Mouse (Mus musculus) left cerebral cortex, adult 2 months (tissue): ENCODE measurements around the gene Ifna9. TPM values are rescaled to one million over a fixed set of nuclear protein-coding genes. Genes with fewer than 3 reads are reported as not detected.
"Not testable (repeated sequence)": the region's sequence is repeated elsewhere in the genome, so short reads cannot be mapped to it uniquely, and the experiment has no call there.

Source experiments
- DNase-seq, 2 experiments: peaks; one replicate each; pipeline ENCODE4 v3.0.0; 2021 to 2022; ENCODE audit warnings: low spot score in 2 of 2, mixed read lengths in 1 of 2; ENCODE audit errors: extremely low spot score in 1 of 2
- H3K27ac ChIP-seq: fragments of 200-600 bp; 2 replicates; pipeline ENCODE4 v1.8.1; 2022
- H3K4me3 ChIP-seq: fragments of 200-600 bp; 2 replicates; pipeline ENCODE4 v1.8.1; 2022
- CTCF ChIP-seq: fragments of 200-600 bp; IDR thresholded peaks from 2 replicates; pipeline ENCODE4 v1.8.1; 2022; ENCODE audit warnings: antibody characterized with exemption, mild to moderate bottlenecking, moderate library complexity
- intact Hi-C: fragments of 180-260 bp; cut with DNase I; formaldehyde crosslinking; loops from one replicate; pipeline ENCODE4 v1.15.1; 2025
- long read RNA-seq, 2 experiments: library from polyadenylated mRNA; stranded (forward); transcript quantifications; one replicate each; pipeline ENCODE4 v2.0.0; 2021; ENCODE audit warnings: borderline mapping rate in 2 of 2
- total RNA-seq, 2 experiments: library from RNA; stranded (reverse); gene quantifications; 2 replicates each; pipeline ENCODE4 v1.2.3; 2021

Ifna9 gene
- not detected for total RNA-seq
- long read RNA-seq, experiment 1 = 0 reads
- long read RNA-seq, experiment 2 = 0 reads

DNA sequence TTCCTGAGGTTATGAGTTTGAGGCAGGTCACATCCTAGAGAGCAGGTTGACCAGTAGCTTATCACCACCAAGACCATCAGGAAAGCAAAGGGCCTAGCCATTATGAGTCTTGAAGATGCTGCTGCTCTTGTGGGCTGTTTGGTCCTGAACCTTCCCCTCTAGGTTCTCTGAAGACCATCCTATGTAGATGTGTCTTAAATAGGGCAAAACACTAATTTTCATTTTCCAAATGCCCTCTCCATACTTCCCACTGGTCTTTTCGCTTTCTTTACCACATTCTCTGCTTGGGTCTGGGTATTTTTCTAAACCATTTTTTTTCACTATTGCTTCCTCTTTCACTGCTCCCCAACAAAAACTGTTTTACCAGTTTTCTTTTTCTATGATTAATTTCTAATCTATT is at the start of gene Ifna9:
TSS of gene Ifna9 (minus strand) at position 101 of the 400 bp plus-strand sequence.
- Histone ChIP-seq H3K27ac (no peak within 1 kb of the TSS), H3K4me3 (no peak within 1 kb of the TSS)
- DNase-seq = no peak
- intact Hi-C loops = no loop called here
- no peak for TF ChIP-seq CTCF

DNA sequence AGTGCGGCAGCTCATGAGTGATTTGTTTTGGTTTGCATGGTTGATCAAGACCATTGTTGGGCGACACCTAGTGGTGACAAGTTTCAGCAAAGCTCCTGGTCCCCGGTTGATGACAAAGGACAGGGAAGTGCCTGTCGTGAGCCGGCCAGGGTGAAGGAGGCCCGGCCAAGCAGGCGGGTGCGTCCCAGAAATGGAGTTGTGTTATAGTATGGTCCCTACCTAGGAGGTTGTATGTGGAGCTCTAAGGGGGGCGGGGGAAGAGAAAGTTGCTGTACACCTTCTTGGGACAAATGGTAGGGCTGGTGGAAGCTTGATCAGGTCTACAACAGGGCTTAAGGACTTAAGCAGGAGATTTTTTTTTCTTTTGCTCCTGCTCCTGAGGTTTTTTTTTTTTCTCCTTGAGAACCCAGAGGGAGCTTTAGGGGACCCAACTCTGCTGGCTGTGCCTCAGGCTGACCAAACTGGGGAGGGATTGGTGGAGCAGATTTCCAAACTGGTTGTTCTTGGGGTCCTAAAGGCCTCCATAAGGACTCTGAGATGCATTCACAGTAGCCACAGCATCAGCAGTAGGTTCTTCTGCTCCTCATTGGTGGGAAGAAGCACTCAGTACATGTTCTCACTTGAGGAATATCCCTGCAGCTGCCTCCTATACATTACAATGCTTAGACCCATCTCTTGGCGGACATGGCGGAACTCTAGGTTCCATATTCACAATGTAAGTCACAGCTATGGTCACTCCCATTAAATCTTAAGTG is 49.1 kb upstream of the Ifna9 start:
- Histone ChIP-seq H3K27ac (no peak overlapping the region), H3K4me3 (peak overlapping the region; percentile 41)
- intact Hi-C loops = loop anchor here (1.0 kb wide), 1 partner anchor 91 kb away; no protein-coding TSS in a partner anchor
- TF ChIP-seq CTCF = peak; percentile 84
- peak; percentile 82 to 90 for DNase-seq

DNA sequence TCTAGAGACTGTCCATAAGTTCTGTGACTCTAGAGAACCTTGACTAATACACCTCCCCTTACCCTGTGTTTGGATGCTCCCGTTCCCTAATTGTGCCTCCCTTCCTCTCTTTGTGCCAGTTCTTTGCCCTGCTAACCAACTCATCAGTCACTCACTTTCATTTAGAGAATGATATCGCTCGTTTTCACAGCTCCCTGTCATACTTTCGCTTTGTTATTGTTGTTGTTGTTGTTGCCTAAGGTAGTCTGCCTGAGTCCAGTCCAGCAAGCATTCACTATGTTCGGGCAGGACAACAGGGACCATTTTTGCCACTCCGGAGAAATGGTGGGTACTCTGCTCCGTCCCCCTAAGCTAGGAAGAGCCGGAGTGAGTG is 48.5 kb upstream of the Ifna9 start:
- TF ChIP-seq CTCF = no peak
- intact Hi-C loops = loop anchor here (1.0 kb wide), 1 partner anchor 90 kb away; no protein-coding TSS in a partner anchor
- H3K27ac ChIP-seq = no peak overlapping the region

DNA sequence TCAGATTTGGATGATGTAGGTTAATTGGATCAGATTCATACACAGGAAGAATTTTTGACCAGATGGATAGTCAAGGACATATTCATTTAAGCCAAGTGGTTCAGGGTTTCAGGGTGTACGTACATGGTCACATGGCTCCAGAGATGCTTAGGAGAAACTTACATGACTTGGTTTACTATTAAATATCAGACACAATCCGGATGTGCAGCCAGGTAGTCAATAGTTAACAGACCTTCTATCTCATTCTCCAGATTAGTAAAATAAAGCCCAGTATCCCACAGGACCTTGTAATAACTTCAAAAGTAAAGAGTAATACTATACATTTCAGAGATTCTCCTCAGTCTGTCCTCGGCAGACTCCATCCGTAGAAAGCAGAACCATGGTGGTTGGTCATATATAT is 42.1 kb upstream of the Ifna9 start, which contains the start of gene C87499:
TSS of gene C87499 (minus strand) at position 101 of the 400 bp plus-strand sequence.
- no peak within 1 kb of the TSS for H3K27ac ChIP-seq
- TF ChIP-seq CTCF = no peak
- H3K4me3 ChIP-seq = no peak within 1 kb of the TSS
- intact Hi-C loops = no loop called here
- DNase-seq = no peak

More for the DNA sequence above, 48.5 kb upstream of the Ifna9 start:
- H3K4me3 ChIP-seq = peak overlapping the region; percentile 41
- DNase-seq = no peak

DNA sequence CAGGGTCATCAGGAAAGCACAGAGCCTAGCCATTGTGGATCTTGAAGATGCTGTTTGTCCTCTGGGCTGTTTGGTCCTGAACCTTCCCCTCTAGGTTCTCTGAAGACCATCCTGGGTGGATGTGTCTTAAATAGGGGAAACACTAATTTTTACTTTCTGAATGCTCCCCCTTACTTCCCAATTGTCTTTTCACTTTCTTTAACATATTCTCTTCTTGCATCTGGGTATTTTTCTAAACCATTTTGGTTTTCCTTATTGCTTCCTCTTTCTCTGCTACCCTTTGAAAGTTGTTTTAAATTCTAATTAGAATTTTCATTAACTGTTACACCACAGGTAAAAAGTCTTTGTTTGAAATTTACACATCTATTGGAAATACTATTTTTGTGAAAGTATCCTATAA is 11.1 kb upstream of the Ifna9 start, which contains the start of gene Ifna12:
TSS of gene Ifna12 (minus strand) at position 101 of the 400 bp plus-strand sequence.
- H3K4me3 ChIP-seq = no peak within 1 kb of the TSS
- DNase-seq = no peak
- H3K27ac ChIP-seq = no peak within 1 kb of the TSS
- intact Hi-C loops = no loop called here
- TF ChIP-seq CTCF = no peak

DNA sequence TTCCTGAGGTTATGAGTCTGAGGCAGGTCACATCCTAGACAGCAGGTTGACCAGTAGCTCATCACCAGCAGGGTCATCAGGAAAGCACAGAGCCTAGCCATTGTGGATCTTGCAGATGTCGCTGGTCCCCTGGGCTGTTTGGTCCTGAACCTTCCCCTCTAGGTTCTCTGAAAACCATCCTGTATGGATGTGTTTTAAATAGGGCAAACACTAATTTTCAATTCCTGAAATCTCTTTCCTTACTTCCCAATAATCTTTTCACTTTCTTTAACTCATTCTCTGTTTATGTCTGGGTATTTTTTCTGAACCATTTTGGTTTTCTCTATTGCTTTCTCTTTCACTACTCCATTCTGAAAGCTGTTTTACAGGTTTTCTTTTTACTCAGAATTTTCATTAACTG is 20.5 kb downstream of the Ifna9 start, which contains the start of gene Ifna14:
TSS of gene Ifna14 (minus strand) at position 101 of the 400 bp plus-strand sequence.
- TF ChIP-seq CTCF = no peak
- DNase-seq = no peak
- intact Hi-C loops = no loop called here
- no peak within 1 kb of the TSS for H3K27ac ChIP-seq
- no peak within 1 kb of the TSS for H3K4me3 ChIP-seq

DNA sequence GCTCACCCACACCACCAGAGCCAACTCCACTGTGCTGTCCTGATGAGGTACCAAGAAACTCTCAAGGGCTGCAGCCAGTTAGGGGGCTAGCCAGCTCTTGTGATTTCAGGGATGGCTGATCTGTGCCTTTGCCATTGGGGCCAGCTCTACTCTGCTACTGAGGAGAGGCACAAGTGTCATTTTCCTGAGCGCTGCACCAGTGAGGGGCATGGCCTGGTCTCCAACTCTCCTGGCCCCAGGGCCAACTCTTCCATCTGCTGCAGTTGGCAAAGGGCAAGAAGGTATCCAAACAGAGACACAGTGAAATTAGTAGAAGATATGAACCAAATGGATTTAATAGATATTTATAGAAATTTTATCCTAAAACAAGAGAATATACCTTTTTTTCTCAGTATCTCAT is 30.4 kb downstream of the Ifna9 start:
- no peak for DNase-seq
- no peak overlapping the region for H3K27ac ChIP-seq
- no peak for TF ChIP-seq CTCF
- intact Hi-C loops = no loop called here
- no peak overlapping the region for H3K4me3 ChIP-seq

DNA sequence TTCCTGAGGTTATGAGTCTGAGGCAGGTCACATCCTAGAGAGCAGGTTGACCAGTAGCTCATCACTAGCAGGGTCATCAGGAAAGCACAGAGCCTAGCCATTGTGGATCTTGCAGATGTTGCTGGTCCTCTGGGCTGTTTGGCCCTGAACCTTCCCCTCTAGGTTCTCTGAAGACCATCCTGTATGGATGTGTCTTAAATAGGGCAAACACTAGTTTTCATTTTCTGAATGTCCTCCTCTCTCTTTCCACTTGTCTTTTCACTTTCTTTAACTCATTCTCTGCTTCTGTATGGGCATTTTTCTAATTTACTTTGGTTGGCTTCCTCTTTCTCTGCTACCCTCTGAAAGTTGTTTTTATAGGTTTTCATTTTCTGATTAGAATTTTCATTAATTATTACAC is 34.0 kb downstream of the Ifna9 start, which contains the start of gene Ifna15:
TSS of gene Ifna15 (minus strand) at position 101 of the 400 bp plus-strand sequence.
- DNase-seq, H3K4me3 ChIP-seq, intact Hi-C loops, H3K27ac ChIP-seq: not testable (repeated sequence)

DNA sequence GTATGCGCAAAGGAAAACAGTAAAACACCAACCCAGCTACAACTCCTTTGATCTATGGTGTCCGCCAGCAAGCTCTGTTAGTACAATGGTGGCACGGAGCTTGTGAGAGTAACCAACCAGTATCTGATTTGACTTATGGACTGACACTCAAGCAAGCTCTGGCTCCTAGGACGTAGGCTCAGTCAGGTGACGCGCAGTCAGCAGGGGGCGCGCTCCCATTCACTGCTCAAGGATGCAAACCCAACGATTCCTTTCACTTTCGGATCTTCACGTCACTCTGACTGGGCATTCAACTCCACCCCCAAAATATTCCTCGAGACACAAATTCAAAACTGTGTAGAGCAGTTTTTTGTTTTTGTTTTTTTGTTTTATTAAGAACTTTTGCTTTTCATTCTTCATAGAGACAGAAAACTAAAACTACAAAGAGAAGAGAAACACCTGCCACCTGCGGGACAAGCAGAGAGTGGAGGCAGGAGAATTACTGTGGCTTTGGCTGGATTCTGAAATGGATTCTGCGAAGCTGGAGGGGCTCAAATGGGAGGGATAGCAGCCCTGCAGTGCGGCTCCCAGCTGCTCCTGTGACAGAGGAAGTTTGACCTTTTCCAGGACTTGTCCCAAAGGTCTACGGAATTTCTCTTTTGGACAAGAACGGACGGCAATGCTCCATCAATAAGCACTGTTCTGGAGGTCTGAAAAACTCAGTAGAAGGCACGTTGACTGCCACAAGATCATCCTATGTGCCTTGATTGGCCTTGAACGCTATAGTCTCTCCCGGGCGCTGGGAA is 41.8 kb downstream of the Ifna9 start:
- DNase-seq = peak; percentile 44 to 45
- Histone ChIP-seq H3K27ac (no peak overlapping the region), H3K4me3 (peak overlapping the region; percentile 38)
- TF ChIP-seq CTCF = peak; percentile 59
- intact Hi-C loops = loop anchor here (1.0 kb wide), 1 partner anchor 91 kb away; no protein-coding TSS in a partner anchor

DNA sequence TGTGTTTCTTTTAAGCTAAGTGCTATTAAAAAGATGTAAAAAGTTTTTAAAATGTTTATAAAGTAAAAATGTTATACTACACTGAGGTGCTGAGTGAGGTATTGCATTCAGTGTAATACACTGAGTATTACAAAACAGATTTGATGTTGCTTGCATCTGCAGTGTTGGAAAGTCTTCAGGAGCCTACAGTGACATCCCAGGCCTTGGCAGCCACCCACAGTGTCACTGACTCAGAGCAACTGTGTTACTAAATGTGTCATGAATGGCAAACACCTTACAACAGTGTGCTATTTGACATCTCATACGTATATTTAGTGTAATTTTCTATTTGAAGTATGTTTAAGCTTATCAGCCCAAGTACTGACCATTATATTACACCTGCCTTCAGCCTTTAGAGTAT is 44.2 kb downstream of the Ifna9 start:
- Histone ChIP-seq H3K27ac (no peak overlapping the region), H3K4me3 (no peak overlapping the region)
- TF ChIP-seq CTCF = no peak
- DNase-seq = no peak
- intact Hi-C loops = loop anchor here (10.0 kb wide), 2 partner anchors 193 to 763 kb away; no protein-coding TSS in a partner anchor

DNA sequence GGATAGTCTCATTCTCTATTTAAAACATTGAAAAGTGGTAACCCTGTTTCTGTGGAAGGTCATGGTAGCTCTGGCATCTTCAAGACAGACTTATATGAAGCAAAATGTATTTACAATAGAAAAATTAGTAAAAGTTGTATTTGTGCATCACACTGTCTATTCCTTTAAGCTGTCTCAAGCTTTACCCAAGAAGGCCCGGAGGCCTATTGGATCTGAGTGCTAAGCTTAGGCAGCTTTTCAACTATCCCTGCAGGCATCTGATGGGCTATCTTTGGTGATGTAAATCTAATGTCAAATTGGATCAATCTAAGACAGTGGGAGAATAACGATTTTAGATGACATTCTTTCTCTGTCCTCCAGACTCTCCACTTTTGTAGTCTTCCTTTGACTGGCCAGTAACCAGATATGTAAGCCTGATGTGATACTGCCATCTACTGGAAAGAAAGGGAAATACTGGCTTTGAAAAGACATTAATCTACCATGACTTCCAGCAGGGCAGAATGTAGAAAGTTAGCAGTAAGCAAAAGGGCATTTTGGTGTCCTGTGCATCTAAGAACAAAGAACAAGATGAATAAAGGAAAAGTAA is 48.4 kb downstream of the Ifna9 start:
- Histone ChIP-seq H3K27ac (no peak overlapping the region), H3K4me3 (no peak overlapping the region)
- peak; percentile 93 for TF ChIP-seq CTCF
- intact Hi-C loops = loop anchor here (5.0 to 10.0 kb wide), 4 partner anchors 189 to 1176 kb away; no protein-coding TSS in a partner anchor
- no peak for DNase-seq

Other genes with a start within 250 kb of the Ifna9 start
- 1 to 10 TPM; 1.2 to 1.7 TPM for gene Hacd4, start 153.5 kb downstream of the Ifna9 start, total RNA-seq
- gene Ifnb1, start 69.6 kb downstream of the Ifna9 start, total RNA-seq = not detected
- not detected for gene Ifna15, start 34.1 kb downstream of the Ifna9 start, total RNA-seq
- not detected for gene Ifna14, start 20.6 kb downstream of the Ifna9 start, total RNA-seq
- not detected for gene Ifna12, start 11.0 kb upstream of the Ifna9 start, total RNA-seq
- not detected for gene C87499, start 42.0 kb upstream of the Ifna9 start, total RNA-seq
- gene Ifna13, start 52.1 kb upstream of the Ifna9 start, total RNA-seq = not detected
- gene Ifna16, start 84.5 kb upstream of the Ifna9 start, total RNA-seq = not detected
- not detected for gene Ifna2, start 91.5 kb upstream of the Ifna9 start, total RNA-seq
- gene Ifnab, start 99.0 kb upstream of the Ifna9 start, total RNA-seq = not detected
- gene Gm26566, start 129.4 kb upstream of the Ifna9 start, total RNA-seq = 1 to 10 TPM in 1 of 2 experiments, under 1 TPM in 1; 0.79 to 1.1 TPM
- gene Klhl9, start 130.1 kb upstream of the Ifna9 start, total RNA-seq = 10 to 100 TPM; 96.7 to 97.8 TPM
- gene Gm13271, start 162.5 kb upstream of the Ifna9 start, total RNA-seq = not detected
- gene Gm13283, start 167.7 kb upstream of the Ifna9 start, total RNA-seq = not detected
- gene Gm13290, start 181.4 kb upstream of the Ifna9 start, total RNA-seq = not detected
- gene Gm13289, start 184.5 kb upstream of the Ifna9 start, total RNA-seq = not detected
- not detected for gene Gm13272, start 187.5 kb upstream of the Ifna9 start, total RNA-seq
- gene Ifnz, start 189.7 kb upstream of the Ifna9 start, total RNA-seq = not detected
- gene Gm13276, start 193.3 kb upstream of the Ifna9 start, total RNA-seq = not detected
- not detected for gene Gm13277, start 196.2 kb upstream of the Ifna9 start, total RNA-seq
- gene Gm13278, start 199.2 kb upstream of the Ifna9 start, total RNA-seq = not detected
- gene Gm13275, start 202.1 kb upstream of the Ifna9 start, total RNA-seq = not detected
- gene Gm13279, start 205.0 kb upstream of the Ifna9 start, total RNA-seq = not detected
- gene Gm13285, start 207.3 kb upstream of the Ifna9 start, total RNA-seq = not detected
- gene Gm13287, start 210.9 kb upstream of the Ifna9 start, total RNA-seq = not detected
- gene Gm13288, start 213.1 kb upstream of the Ifna9 start, total RNA-seq = not detected
- gene Ifna7, start 223.8 kb upstream of the Ifna9 start, total RNA-seq = not detected
- gene Ifna11, start 227.6 kb upstream of the Ifna9 start, total RNA-seq = not detected
- gene Ifna6, start 235.0 kb upstream of the Ifna9 start, total RNA-seq = not detected
- not detected for gene Ifna5, start 243.1 kb upstream of the Ifna9 start, total RNA-seq
- not detected for gene Ifna4, start 249.5 kb upstream of the Ifna9 start, total RNA-seq